Mouse (Mus musculus) stomach, postnatal 0 days (tissue): ENCODE data around the gene Ceacam1.

Experiments used
- CTCF ChIP-seq: IDR thresholded peaks from 2 replicates; pipeline ENCODE4 v1.5.1; 2016; ENCODE audit warnings: antibody characterized with exemption, low read depth, mild to moderate bottlenecking, moderate library complexity
- EP300 ChIP-seq: optimal IDR thresholded peaks from 2 replicates; pipeline ENCODE3; 2016; ENCODE audit warnings: antibody characterized with exemption

DNA sequence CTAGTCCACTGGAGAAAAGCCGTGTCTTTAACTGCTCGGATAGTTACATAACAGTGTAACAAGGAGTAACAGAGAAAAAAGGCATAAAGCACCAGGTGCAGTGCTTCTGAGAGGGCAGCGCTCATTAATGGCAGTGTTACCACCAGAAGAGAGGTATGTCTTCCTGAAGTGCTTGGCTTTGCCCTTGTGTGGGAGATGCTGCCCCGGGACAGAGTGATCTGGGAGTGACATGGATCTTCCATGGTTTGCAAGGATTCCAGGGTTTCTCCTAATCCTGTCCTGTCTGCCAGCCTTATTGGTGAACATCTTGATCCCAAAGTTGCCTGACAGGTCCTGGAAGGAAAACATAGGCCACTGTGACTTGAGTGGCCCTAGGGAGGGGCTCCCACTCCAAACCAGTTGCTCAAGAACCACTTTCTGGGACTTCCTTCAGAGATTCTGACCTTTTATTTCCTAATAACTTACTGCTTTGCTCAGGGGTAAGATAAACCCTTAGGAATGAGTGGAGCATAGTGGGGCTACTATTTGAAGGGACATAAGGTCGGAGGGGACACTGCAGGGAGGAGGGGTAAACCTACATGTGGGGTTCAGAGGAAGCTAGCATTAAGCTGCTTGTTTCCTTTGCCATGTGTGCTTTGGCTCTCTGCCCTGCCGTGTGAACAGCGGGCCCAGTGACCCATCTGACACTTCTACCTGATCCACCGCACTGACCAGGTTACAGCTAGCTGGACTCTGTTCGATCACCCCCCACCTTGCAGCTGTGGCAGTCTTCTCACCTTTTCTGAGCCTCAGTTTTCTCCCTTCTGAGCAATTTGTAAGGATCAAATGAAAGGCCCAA lies 37.2 kb downstream of the Ceacam1 start:
- TF ChIP-seq CTCF (no peak), EP300 (no peak)
